Mouse (Mus musculus) myocyte (in vitro differentiated cells): ENCODE data around the gene Gm37240. TPM values are rescaled to one million over a fixed set of nuclear protein-coding genes. Genes with fewer than 3 reads are reported as not detected.

Experiments
- H3K27me3 ChIP-seq: one replicate; pipeline ENCODE4 v1.6.1; 2011; ENCODE audit not compliant: control insufficient read depth, insufficient read depth, insufficient read length
- H3K36me3 ChIP-seq: one replicate; pipeline ENCODE4 v1.6.1; 2011; ENCODE audit not compliant: control insufficient read depth, insufficient read depth
- H3K4me2 ChIP-seq: one replicate; pipeline ENCODE4 v1.6.1; 2011; ENCODE audit warnings: low read depth, control low read depth
- H3K4me3 ChIP-seq: one replicate; pipeline ENCODE4 v1.5.1; 2011; ENCODE audit warnings: mild to moderate bottlenecking, control low read depth, moderate library complexity
- H3K79me2 ChIP-seq: one replicate; pipeline ENCODE4 v1.6.1; 2011; ENCODE audit not compliant: control insufficient read depth, insufficient read depth
- H3ac ChIP-seq: one replicate; pipeline ENCODE4 v1.6.1; 2011; ENCODE audit not compliant: control insufficient read depth, insufficient read length
- CEBPB ChIP-seq: IDR thresholded peaks from 2 replicates; pipeline ENCODE4 v1.6.1; 2011; ENCODE audit warnings: mild to moderate bottlenecking, moderate library complexity; ENCODE audit not compliant: poor library complexity, insufficient read depth, severe bottlenecking
- E2F4 ChIP-seq: IDR thresholded peaks from one replicate; pipeline ENCODE4 v1.6.1; 2011; ENCODE audit warnings: mild to moderate bottlenecking, control low read depth, moderate library complexity; ENCODE audit not compliant: insufficient read depth
- MAX ChIP-seq: IDR thresholded peaks from one replicate; pipeline ENCODE4 v1.6.1; 2011; ENCODE audit warnings: low read depth, mild to moderate bottlenecking, control low read depth
- MYOD1 ChIP-seq, 3 experiments: IDR thresholded peaks; one replicate each; pipeline ENCODE4 v1.6.1; 2011; ENCODE audit warnings: control low read depth in 2 of 3, low read depth in 2 of 3, mild to moderate bottlenecking in 2 of 3, moderate library complexity in 1 of 3; ENCODE audit not compliant: insufficient read length in 2 of 3, control insufficient read depth in 1 of 3
- MYOG ChIP-seq, 3 experiments: IDR thresholded peaks; one replicate each; pipeline ENCODE4 v1.6.1; 2011; ENCODE audit warnings: control low read depth in 2 of 3, low read depth in 2 of 3, mild to moderate bottlenecking in 2 of 3; ENCODE audit not compliant: insufficient read length in 2 of 3, control insufficient read depth in 1 of 3, insufficient read depth in 1 of 3
- POLR2A ChIP-seq: IDR thresholded peaks from one replicate; pipeline ENCODE4 v1.6.1; 2011; ENCODE audit warnings: low read depth, mild to moderate bottlenecking, control low read depth, moderate library complexity; ENCODE audit not compliant: insufficient read length
- POLR2AphosphoS2 ChIP-seq: IDR thresholded peaks from one replicate; pipeline ENCODE4 v1.6.1; 2011; ENCODE audit warnings: low read depth, control low read depth; ENCODE audit not compliant: insufficient read length
- REST ChIP-seq: IDR thresholded peaks from one replicate; pipeline ENCODE4 v1.6.1; 2011; ENCODE audit warnings: mild to moderate bottlenecking, control low read depth, moderate library complexity; ENCODE audit not compliant: insufficient read depth, insufficient read length
- SRF ChIP-seq: IDR thresholded peaks from one replicate; pipeline ENCODE4 v1.6.1; 2011; ENCODE audit warnings: low read depth; ENCODE audit not compliant: control insufficient read depth, insufficient read length
- TCF12 ChIP-seq: IDR thresholded peaks from one replicate; pipeline ENCODE4 v1.6.1; 2011; ENCODE audit warnings: mild to moderate bottlenecking, control low read depth; ENCODE audit not compliant: poor library complexity, insufficient read depth, severe bottlenecking
- TCF3 ChIP-seq: IDR thresholded peaks from one replicate; pipeline ENCODE4 v1.6.1; 2011; ENCODE audit warnings: low read depth, control low read depth; ENCODE audit not compliant: insufficient read length
- USF1 ChIP-seq: IDR thresholded peaks from one replicate; pipeline ENCODE4 v1.6.1; 2011; ENCODE audit warnings: low read depth, mild to moderate bottlenecking, control low read depth, moderate library complexity
- polyA plus RNA-seq: library from polyadenylated mRNA; unstranded; fragments of >200 nt; fragmentation: generic; extraction: Trizol; gene quantifications from one replicate; pipeline ENCODE4 v1.2.1, GENCODE M21; 2012; ENCODE audit warnings: missing spikeins

Gm37240 gene
- polyA plus RNA-seq, 1 experiment = 8.7 TPM

GRCm38 (mm10) chr3:84708469-84708868 is 1178.8 kb downstream of the Gm37240 start:
- Histone ChIP-seq H3K36me3 (no peaks in the 10 kb centered on the region), H3K79me2 (no peaks in the 10 kb centered on the region), H3K27me3 (no peaks in the 10 kb centered on the region), H3ac (no peak overlapping the region), H3K4me2 (no peak overlapping the region), H3K4me3 (no peak overlapping the region)
- TF ChIP-seq POLR2A = no peak
- TF ChIP-seq REST = no peak
- TF ChIP-seq MAX = no peak
- no peak for TF ChIP-seq E2F4
- no peak for TF ChIP-seq SRF
- no peak for TF ChIP-seq TCF3
- no peak for TF ChIP-seq TCF12
- peak in 2 of 3 experiments; percentile 34 to 67 for TF ChIP-seq MYOG (IDR thresholded peaks at IDR 0.05; ENCODE audit: control insufficient read depth in 1 of 3, insufficient read depth in 1 of 3, insufficient read length in 2 of 3, low read depth in 2 of 3)
- no peak for TF ChIP-seq CEBPB
- peak in 1 of 3 experiments; percentile 79 for TF ChIP-seq MYOD1 (IDR thresholded peaks at IDR 0.05; ENCODE audit: control insufficient read depth in 1 of 3, insufficient read length in 2 of 3, low read depth in 2 of 3)
- no peak for TF ChIP-seq USF1
- TF ChIP-seq POLR2AphosphoS2 = no peak

DNA sequence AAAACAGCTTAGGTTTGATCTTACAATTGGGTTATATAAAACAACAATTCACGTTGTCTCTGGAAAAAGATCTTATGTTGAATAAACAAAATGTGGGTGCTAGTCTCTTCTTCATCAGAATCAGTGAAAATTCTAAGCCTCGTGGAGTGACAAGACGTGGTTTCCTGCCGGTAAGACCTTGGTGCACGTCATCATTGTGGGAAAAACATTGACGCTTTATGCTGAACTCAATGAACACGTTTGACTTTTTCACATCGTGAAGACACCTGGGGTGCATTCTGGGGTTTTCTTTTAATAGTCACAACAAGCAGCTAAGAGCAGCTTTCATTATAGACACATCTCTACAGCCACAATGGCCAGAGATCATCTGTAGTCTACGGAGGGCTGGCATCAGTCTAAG is 1182.1 kb downstream of the Gm37240 start:
- Histone ChIP-seq H3ac (no peak overlapping the region), H3K4me3 (no peak overlapping the region), H3K27me3 (no peaks in the 10 kb centered on the region), H3K36me3 (no peaks in the 10 kb centered on the region), H3K79me2 (no peaks in the 10 kb centered on the region), H3K4me2 (no peak overlapping the region)
- no peak for TF ChIP-seq SRF
- TF ChIP-seq MYOG (IDR thresholded peaks at IDR 0.05; ENCODE audit: control insufficient read depth in 1 of 3, insufficient read depth in 1 of 3, insufficient read length in 2 of 3, low read depth in 2 of 3) = no peak
- TF ChIP-seq POLR2AphosphoS2 = no peak
- no peak for TF ChIP-seq REST
- no peak for TF ChIP-seq E2F4
- TF ChIP-seq TCF3 = no peak
- no peak for TF ChIP-seq POLR2A
- no peak for TF ChIP-seq USF1
- no peak for TF ChIP-seq MYOD1 (IDR thresholded peaks at IDR 0.05; ENCODE audit: control insufficient read depth in 1 of 3, insufficient read length in 2 of 3, low read depth in 2 of 3)
- no peak for TF ChIP-seq MAX
- TF ChIP-seq CEBPB = no peak
- no peak for TF ChIP-seq TCF12

DNA sequence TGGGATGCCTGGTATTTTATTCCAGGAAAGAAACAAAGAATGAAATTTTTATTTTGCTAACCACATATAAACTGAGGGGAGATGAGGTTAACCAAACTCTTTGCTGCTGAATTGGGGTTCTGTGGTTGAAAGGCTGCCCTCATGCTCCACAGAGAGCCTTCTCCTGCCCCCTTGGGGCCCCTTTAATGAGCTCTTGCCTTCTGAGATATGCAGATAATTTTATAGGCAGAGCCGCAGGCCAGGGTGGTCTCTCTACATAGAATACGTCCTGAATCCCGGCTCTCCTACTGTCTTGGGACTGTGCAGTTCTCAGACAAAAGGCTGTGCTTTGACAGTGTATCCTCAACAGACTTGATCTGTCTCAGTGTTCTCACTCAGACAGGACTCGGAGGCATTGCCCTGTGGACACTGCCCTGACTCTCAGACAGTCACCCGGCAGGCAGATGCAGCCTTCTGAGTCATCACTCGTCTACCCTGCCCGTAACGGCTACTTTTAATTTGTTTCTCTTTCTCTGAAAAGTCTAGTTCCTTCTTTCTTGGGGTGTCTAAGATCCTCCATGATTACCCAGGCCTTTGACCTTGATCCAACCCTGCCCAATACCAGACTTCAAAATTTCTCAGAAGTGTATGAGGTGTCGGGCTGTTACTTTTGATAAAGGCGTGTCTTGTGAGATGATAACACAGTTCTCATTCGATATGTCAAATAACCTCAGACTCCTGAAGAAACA is 1184.1 kb downstream of the Gm37240 start:
- TF ChIP-seq POLR2AphosphoS2 (no peak), CEBPB (no peak), USF1 (no peak), REST (no peak), MYOD1 (IDR thresholded peaks at IDR 0.05; ENCODE audit: control insufficient read depth in 1 of 3, insufficient read length in 2 of 3, low read depth in 2 of 3) (no peak), SRF (no peak), MYOG (IDR thresholded peaks at IDR 0.05; ENCODE audit: control insufficient read depth in 1 of 3, insufficient read depth in 1 of 3, insufficient read length in 2 of 3, low read depth in 2 of 3) (no peak), TCF12 (no peak), TCF3 (no peak), POLR2A (no peak), E2F4 (no peak), MAX (no peak)
- no peak overlapping the region for H3K4me3 ChIP-seq
- H3K4me2 ChIP-seq = peak overlapping the region; percentile 67
- no peaks in the 10 kb centered on the region for H3K27me3 ChIP-seq
- H3K79me2 ChIP-seq = no peaks in the 10 kb centered on the region
- H3K36me3 ChIP-seq = no peaks in the 10 kb centered on the region
- no peak overlapping the region for H3ac ChIP-seq

- Histone ChIP-seq H3K27me3 (no peaks in the 10 kb centered on the region), H3K79me2 (no peaks in the 10 kb centered on the region), H3K4me3 (no peak overlapping the region), H3K36me3 (no peaks in the 10 kb centered on the region), H3ac (no peak overlapping the region), H3K4me2 (no peak overlapping the region)
- no peak for TF ChIP-seq USF1
- TF ChIP-seq POLR2A = no peak
- TF ChIP-seq SRF = no peak
- TF ChIP-seq TCF12 = no peak
- no peak for TF ChIP-seq CEBPB
- no peak for TF ChIP-seq MYOG (IDR thresholded peaks at IDR 0.05; ENCODE audit: control insufficient read depth in 1 of 3, insufficient read depth in 1 of 3, insufficient read length in 2 of 3, low read depth in 2 of 3)
- TF ChIP-seq MAX = no peak
- TF ChIP-seq MYOD1 (IDR thresholded peaks at IDR 0.05; ENCODE audit: control insufficient read depth in 1 of 3, insufficient read length in 2 of 3, low read depth in 2 of 3) = no peak
- no peak for TF ChIP-seq E2F4
These were observed 1185.4 kb downstream of the Gm37240 start for GRCm38 (mm10) chr3:84701964-84702363.
